Mouse (Mus musculus): Measurements from ENCODE around the gene Rptor.

DNA sequence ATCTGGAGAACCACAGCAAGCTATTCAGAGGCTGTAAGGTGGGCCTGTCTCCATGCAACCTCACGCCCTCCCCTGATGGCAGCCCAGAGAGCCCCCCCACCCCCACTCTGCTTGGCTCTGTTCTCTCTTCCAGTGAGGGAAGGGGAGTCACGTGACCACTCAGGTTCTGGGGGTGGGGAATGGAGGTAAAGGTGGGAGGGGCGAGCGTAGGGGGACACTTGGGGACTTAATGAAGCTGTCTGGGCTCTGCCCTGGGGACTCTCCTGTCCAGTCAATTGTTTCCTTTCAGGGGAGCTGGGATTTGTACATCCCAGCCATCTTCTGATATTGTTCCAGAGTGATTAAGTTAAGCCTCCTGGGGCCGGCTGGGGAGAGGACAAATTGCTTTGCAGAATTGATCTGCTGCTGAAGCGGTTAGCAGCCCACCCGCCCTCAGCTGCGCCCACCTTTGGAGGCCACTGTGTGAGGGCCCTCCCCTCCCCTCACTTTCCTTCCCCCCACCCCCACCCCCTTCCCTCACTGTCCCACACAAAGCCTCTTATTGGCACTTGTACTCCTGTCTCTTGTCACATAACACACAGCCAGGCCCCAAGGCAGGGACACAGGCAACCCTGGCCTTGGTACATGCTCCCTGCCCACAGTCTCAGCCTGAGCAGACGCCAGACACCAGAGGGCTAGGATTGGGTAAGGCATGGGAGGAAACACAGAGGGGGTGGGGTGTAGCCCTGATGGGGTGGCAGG is 43.7 kb upstream of the Rptor start:
- TF ChIP-seq POLR2A (IDR thresholded peaks at IDR 0.05; ENCODE audit: insufficient read depth, low read depth, low read length), result no peak
- no peak for TF ChIP-seq EP300 (IDR thresholded peaks at IDR 0.05; ENCODE audit: insufficient read depth, low read depth, low read length)

Data from heart, adult 2 months (tissue).